Mouse (Mus musculus) cerebellum, adult 2 months (tissue): ENCODE results near the gene Sh2d1b2.

Experiments
- CTCF ChIP-seq: fragments of 200-500 bp; IDR thresholded peaks from 2 replicates; pipeline ENCODE4 v1.5.1; 2011; ENCODE audit warnings: low read depth, mild to moderate bottlenecking, control low read depth, low read length, moderate library complexity, borderline replicate concordance; ENCODE audit not compliant: insufficient read depth
- POLR2A ChIP-seq: fragments of 200-500 bp; IDR thresholded peaks from 2 replicates; pipeline ENCODE4 v1.6.1; 2011; ENCODE audit warnings: low read length, control low read depth, borderline replicate concordance; ENCODE audit not compliant: insufficient read depth

GRCm38 (mm10) chr1:170301686-170302085 lies 69.1 kb downstream of the Sh2d1b2 start:
- TF ChIP-seq CTCF: no peak
- no peak for TF ChIP-seq POLR2A
